Mouse (Mus musculus) liver, adult 2 months (tissue): Measurements from ENCODE around the gene Creb5.

Experiments used
- CTCF ChIP-seq: fragments of 200-500 bp; IDR thresholded peaks from 2 replicates; pipeline ENCODE4 v1.5.1; 2011; ENCODE audit warnings: low read depth, low read length, control low read depth
- POLR2A ChIP-seq: fragments of 200-500 bp; IDR thresholded peaks from 2 replicates; pipeline ENCODE4 v1.6.1; 2011; ENCODE audit warnings: low read length, control low read depth; ENCODE audit not compliant: insufficient read depth; ENCODE audit errors: extremely low read depth

DNA sequence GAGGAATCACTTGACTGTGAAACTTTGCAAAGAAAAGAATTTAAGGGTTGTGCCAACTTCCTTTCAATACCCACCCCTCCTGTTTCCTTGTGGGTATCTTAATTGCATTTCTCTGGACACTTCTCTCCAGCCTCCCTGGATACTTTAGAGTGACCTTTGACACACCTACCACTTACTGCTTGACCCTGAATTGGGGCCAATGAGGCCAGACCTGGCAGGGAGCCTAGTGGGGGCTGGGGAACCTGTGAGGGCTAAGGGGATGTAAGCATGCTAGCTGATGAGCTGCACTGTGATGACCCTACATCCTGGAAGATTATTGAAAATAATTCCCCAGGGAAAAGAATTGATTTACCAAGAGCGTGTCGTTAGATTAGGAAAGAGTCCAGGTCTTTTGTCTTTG is 17.1 kb downstream of the Creb5 start:
- TF ChIP-seq CTCF (no peak), POLR2A (no peak)
